9 mouse cellular contexts compared by ENCODE assay signal in genomic region chr13:60488884-60489265, GRCm38 (mm10).
DNase-seq lines count a peak whose midpoint lies in the region; ATAC-seq and TF ChIP-seq lines count a peak whose summit lies in the region.
"Had no signal": no experiment of that assay in that cellular context is flagged by ENCODE, and none has a peak within 500 bp of the region (broad histone marks: within the 10 kb centered on the region; RNA-seq: fewer than 3 reads in every experiment).

No protein-coding gene starts in this region.

- H3K36me3 ChIP-seq in heart, embryonic 13.5 days, result no peaks in the 10 kb centered on the region
- H3K36me3 ChIP-seq in heart, embryonic 10.5 days, result no peaks in the 10 kb centered on the region
- no peaks in the 10 kb centered on the region for H3K36me3 ChIP-seq in embryonic facial prominence, embryonic 12.5 days
- H3K36me3 ChIP-seq in intestine, embryonic 16.5 days (ENCODE audit: control insufficient read depth, insufficient read depth, low read length), result no peaks in the 10 kb centered on the region; the same call in 1 of the 2 replicates
- H3K36me3 ChIP-seq: hindbrain, embryonic 15.5 days had no signal

- 72% methylated on average over 4 of the region's 4 CpGs for WGBS in heart, embryonic 13.5 days
- 84% methylated on average over 4 of the region's 4 CpGs for WGBS in heart, embryonic 10.5 days
- WGBS in embryonic facial prominence, embryonic 12.5 days, result 71% methylated on average over 4 of the region's 4 CpGs
- 50% methylated on average over 4 of the region's 4 CpGs for WGBS in intestine, embryonic 16.5 days

- H3K9ac ChIP-seq in heart, embryonic 13.5 days, result no peak overlapping the region
- H3K9ac ChIP-seq in embryonic facial prominence, embryonic 12.5 days, result no peak overlapping the region
- H3K9ac ChIP-seq in intestine, embryonic 16.5 days (ENCODE audit: low read depth, low read length), result no peak overlapping the region
- H3K9ac ChIP-seq: hindbrain, embryonic 15.5 days had no signal

- no peak overlapping the region for H3K4me2 ChIP-seq in heart, embryonic 13.5 days
- H3K4me2 ChIP-seq in embryonic facial prominence, embryonic 12.5 days (replicated peaks), result no peak overlapping the region
- H3K4me2 ChIP-seq in intestine, embryonic 16.5 days (ENCODE audit: low read depth, low read length), result no peak overlapping the region
- H3K4me2 ChIP-seq: hindbrain, embryonic 15.5 days had no signal

- H3K27me3 ChIP-seq in heart, embryonic 13.5 days (replicated peaks), result 0 out of 2 replicates have a peak, but pooled peaks cover 3% of the 10 kb centered on the region
- H3K27me3 ChIP-seq in heart, embryonic 10.5 days (ENCODE audit: insufficient read depth, poor library complexity, severe bottlenecking), result no peaks in the 10 kb centered on the region
- H3K27me3 ChIP-seq in embryonic facial prominence, embryonic 12.5 days, result no peaks in the 10 kb centered on the region
- no peaks in the 10 kb centered on the region for H3K27me3 ChIP-seq in intestine, embryonic 16.5 days (replicated peaks; ENCODE audit: control insufficient read depth, insufficient read depth, low read length)
- H3K27me3 ChIP-seq: hindbrain, embryonic 15.5 days had no signal

- no peak overlapping the region for H3K4me3 ChIP-seq in heart, embryonic 13.5 days
- H3K4me3 ChIP-seq in heart, embryonic 10.5 days, result no peak overlapping the region
- no peak overlapping the region for H3K4me3 ChIP-seq in left cerebral cortex, adult 2 months
- no peak overlapping the region for H3K4me3 ChIP-seq in embryonic facial prominence, embryonic 12.5 days
- no peak overlapping the region for H3K4me3 ChIP-seq in intestine, embryonic 16.5 days (ENCODE audit: low read length)
- H3K4me3 ChIP-seq: hindbrain, embryonic 15.5 days had no signal

- peaks cover 12% of the 10 kb centered on the region for H3K4me1 ChIP-seq in heart, embryonic 13.5 days
- peaks cover 4% of the 10 kb centered on the region; the same call in 1 of the 2 replicates for H3K4me1 ChIP-seq in heart, embryonic 10.5 days
- H3K4me1 ChIP-seq in embryonic facial prominence, embryonic 12.5 days, result peaks cover 16% of the 10 kb centered on the region; the same call in 1 of the 2 replicates
- H3K4me1 ChIP-seq in intestine, embryonic 16.5 days (ENCODE audit: control insufficient read depth, insufficient read depth, low read length), result peaks cover 4% of the 10 kb centered on the region; the same call in 1 of the 2 replicates

- DNase-seq in heart, embryonic 10.5 days (ENCODE audit: low spot score), result no peak
- DNase-seq in left cerebral cortex, adult 2 months (ENCODE audit: extremely low spot score in 1 of 2, low spot score in 2 of 2), result no peak
- DNase-seq in left cerebral cortex, adult 9 months (ENCODE audit: low spot score in 2 of 2), result no peak
- no peak for DNase-seq in spleen, adult 12 weeks (ENCODE audit: low spot score)
- no peak for DNase-seq in spleen, postnatal 10 days (ENCODE audit: low spot score in 2 of 2)

- TF ChIP-seq CTCF in left cerebral cortex, adult 2 months (IDR thresholded peaks at IDR 0.05), result no peak

- H3K27ac ChIP-seq in heart, embryonic 13.5 days (replicated peaks), result peak overlapping the region; percentile 69; the same call in 1 of the 2 replicates
- H3K27ac ChIP-seq in heart, embryonic 10.5 days, result no peak overlapping the region
- peak overlapping the region; percentile 49; the same call in 1 of the 2 replicates for H3K27ac ChIP-seq in left cerebral cortex, adult 2 months
- peak overlapping the region; percentile 69 for H3K27ac ChIP-seq in embryonic facial prominence, embryonic 12.5 days
- H3K27ac ChIP-seq in intestine, embryonic 16.5 days (ENCODE audit: low read length), result peak overlapping the region; percentile 83
- H3K27ac ChIP-seq: hindbrain, embryonic 15.5 days had no signal

- H3K9me3 ChIP-seq in heart, embryonic 13.5 days, result no peaks in the 10 kb centered on the region
- no peaks in the 10 kb centered on the region for H3K9me3 ChIP-seq in heart, embryonic 10.5 days
- peaks cover 12% of the 10 kb centered on the region; the same call in 1 of the 2 replicates for H3K9me3 ChIP-seq in embryonic facial prominence, embryonic 12.5 days
- H3K9me3 ChIP-seq in intestine, embryonic 16.5 days (ENCODE audit: control insufficient read depth, low read length), result no peaks in the 10 kb centered on the region
- H3K9me3 ChIP-seq: hindbrain, embryonic 15.5 days had no signal

- ATAC-seq in heart, embryonic 13.5 days (ENCODE audit: extremely low read depth, insufficient number of reproducible peaks, low FRiP score, low TSS enrichment), result no peak
- ATAC-seq in embryonic facial prominence, embryonic 12.5 days (ENCODE audit: insufficient number of reproducible peaks, insufficient read depth, low FRiP score, low TSS enrichment), result no peak
- no peak for ATAC-seq in intestine, embryonic 16.5 days

- intact Hi-C loops in left cerebral cortex, adult 2 months (cut with DNase I), result loop anchor here (2.0 kb wide), 1 partner anchor 34 kb away; no protein-coding TSS in a partner anchor
